ENCODE assay signal across 31 mouse cellular contexts in the genomic region with DNA sequence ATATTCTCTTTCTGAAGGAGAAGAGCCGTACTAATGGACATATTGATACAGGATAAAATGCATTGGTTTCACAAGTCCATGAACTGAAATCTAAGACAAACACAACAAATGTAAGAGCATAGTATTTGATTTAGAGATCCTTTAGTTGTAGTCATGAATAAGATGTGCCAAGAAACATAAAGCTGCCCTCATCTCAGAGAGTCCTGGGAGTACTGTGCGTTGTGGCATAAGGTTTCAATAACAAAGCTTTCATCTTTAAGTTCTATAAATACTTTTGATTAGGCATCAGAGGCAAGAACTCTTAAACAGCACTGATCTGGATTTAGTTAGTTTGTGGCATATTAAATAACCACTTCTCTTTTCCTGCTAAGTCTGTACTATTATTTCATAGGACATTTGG.
"Had no signal": no experiment of that assay in that cellular context is flagged by ENCODE, and none has a peak within 500 bp of the region (broad histone marks: within the 10 kb centered on the region; RNA-seq: fewer than 3 reads in every experiment).

No protein-coding gene starts in this region.

- H3K4me3 ChIP-seq: limb, embryonic 12.5 days; limb, embryonic 15.5 days; liver, embryonic 12.5 days; liver, embryonic 13.5 days; liver, embryonic 15.5 days; lung, embryonic 15.5 days; megakaryocyte, embryonic 14.5 days; midbrain, embryonic 10.5 days; midbrain, embryonic 12.5 days; midbrain, embryonic 13.5 days; midbrain, embryonic 15.5 days; myocyte; neural tube, embryonic 12.5 days; neural tube, embryonic 13.5 days had no signal

- H3K9me3 ChIP-seq: limb, embryonic 12.5 days; limb, embryonic 15.5 days; liver, embryonic 12.5 days; liver, embryonic 13.5 days; liver, embryonic 15.5 days; lung, embryonic 15.5 days; megakaryocyte, embryonic 14.5 days; midbrain, embryonic 10.5 days; midbrain, embryonic 12.5 days; midbrain, embryonic 13.5 days; midbrain, embryonic 15.5 days; neural tube, embryonic 12.5 days; neural tube, embryonic 13.5 days had no signal

- H3K27ac ChIP-seq: limb, embryonic 12.5 days; limb, embryonic 15.5 days; liver, embryonic 12.5 days; liver, embryonic 13.5 days; liver, embryonic 14.5 days; liver, embryonic 15.5 days; lung, embryonic 15.5 days; macrophage; midbrain, embryonic 10.5 days; midbrain, embryonic 12.5 days; midbrain, embryonic 13.5 days; midbrain, embryonic 15.5 days; neural tube, embryonic 12.5 days; neural tube, embryonic 13.5 days had no signal

- H3K36me3 ChIP-seq: limb, embryonic 12.5 days; limb, embryonic 15.5 days; liver, embryonic 12.5 days; liver, embryonic 13.5 days; liver, embryonic 15.5 days; lung, embryonic 15.5 days; midbrain, embryonic 10.5 days; midbrain, embryonic 12.5 days; midbrain, embryonic 13.5 days; midbrain, embryonic 15.5 days; neural tube, embryonic 12.5 days; neural tube, embryonic 13.5 days had no signal

- H3K9ac ChIP-seq: limb, embryonic 12.5 days; limb, embryonic 15.5 days; liver, embryonic 12.5 days; liver, embryonic 13.5 days; liver, embryonic 14.5 days; liver, embryonic 15.5 days; liver, postnatal 0 days; lung, embryonic 14.5 days; lung, embryonic 15.5 days; midbrain, embryonic 12.5 days; midbrain, embryonic 13.5 days; midbrain, embryonic 15.5 days; neural tube, embryonic 12.5 days; neural tube, embryonic 13.5 days had no signal

- H3K4me2 ChIP-seq: limb, embryonic 12.5 days; limb, embryonic 15.5 days; liver, embryonic 11.5 days; liver, embryonic 12.5 days; liver, embryonic 13.5 days; liver, embryonic 15.5 days; lung, embryonic 14.5 days; lung, embryonic 15.5 days; midbrain, embryonic 11.5 days; midbrain, embryonic 12.5 days; midbrain, embryonic 13.5 days; midbrain, embryonic 15.5 days; neural tube, embryonic 12.5 days; neural tube, embryonic 13.5 days had no signal

- ATAC-seq: liver, embryonic 12.5 days; liver, postnatal 0 days; lung, postnatal 0 days; midbrain, embryonic 13.5 days; midbrain, embryonic 15.5 days; midbrain, embryonic 16.5 days had no signal

- H3K4me1 ChIP-seq: limb, embryonic 15.5 days; liver, embryonic 12.5 days; liver, embryonic 13.5 days; liver, embryonic 15.5 days; lung, embryonic 15.5 days; megakaryocyte, embryonic 14.5 days; midbrain, embryonic 15.5 days; neural tube, embryonic 13.5 days had no signal

- H3K27me3 ChIP-seq: limb, embryonic 12.5 days; limb, embryonic 15.5 days; liver, embryonic 12.5 days; liver, embryonic 13.5 days; liver, embryonic 15.5 days; lung, embryonic 15.5 days; megakaryocyte, embryonic 14.5 days; midbrain, embryonic 12.5 days; midbrain, embryonic 13.5 days; midbrain, embryonic 15.5 days; neural tube, embryonic 12.5 days; neural tube, embryonic 13.5 days had no signal

- DNase-seq: left cerebral cortex, postnatal 4 days; liver; liver, embryonic 13.5 days; liver, postnatal 0 days; lung, adult 18-20 months; lung, adult 2 months; lung, embryonic 14.5 days; lung, postnatal 10 days; lung, postnatal 14 days; lung, postnatal 36 days; lung, postnatal 4 days; midbrain, embryonic 14.5 days had no signal
